Mouse (Mus musculus) hindbrain, embryonic 16.5 days (tissue): ENCODE results near the gene Gapdhs. TPM values are rescaled to one million over a fixed set of nuclear protein-coding genes. Genes with fewer than 3 reads are reported as not detected.
A peak's percentile ranks its signal among the peaks of the same experiment; 100 is the strongest.
"Not testable (repeated sequence)": the region's sequence is repeated elsewhere in the genome, so short reads cannot be mapped to it uniquely, and the experiment has no call there.

Experiments
- ATAC-seq: fragments of 200-750 bp; cut with Nextera tagmentation; 2 replicates; pipeline ENCODE4 v1.8.0; 2017; ENCODE audit warnings: moderate TSS enrichment, moderate library complexity
- H3K27ac ChIP-seq: fragments of 300-500 bp; sonication (generic); 2 replicates; pipeline ENCODE4 v1.5.1; 2014; ENCODE audit warnings: low read depth, mild to moderate bottlenecking, control low read depth, low read length, moderate library complexity
- H3K27me3 ChIP-seq: fragments of 300-500 bp; sonication (generic); replicated peaks from 2 replicates; pipeline ENCODE4 v1.6.1; 2014; ENCODE audit warnings: low read length; ENCODE audit not compliant: control insufficient read depth, insufficient read depth
- H3K36me3 ChIP-seq: fragments of 300-500 bp; sonication (generic); 2 replicates; pipeline ENCODE4 v1.6.1; 2014; ENCODE audit warnings: mild to moderate bottlenecking, low read length, moderate library complexity, mixed read lengths; ENCODE audit not compliant: control insufficient read depth, insufficient read depth
- H3K4me1 ChIP-seq: fragments of 300-500 bp; sonication (generic); 2 replicates; pipeline ENCODE4 v1.6.1; 2014; ENCODE audit warnings: low read depth, low read length; ENCODE audit not compliant: control insufficient read depth, insufficient read depth
- H3K4me2 ChIP-seq: fragments of 300-500 bp; sonication (generic); 2 replicates; pipeline ENCODE4 v1.6.1; 2014; ENCODE audit warnings: mild to moderate bottlenecking, low read length, control low read depth, moderate library complexity
- H3K4me3 ChIP-seq: fragments of 300-500 bp; sonication (generic); 2 replicates; pipeline ENCODE4 v1.5.1; 2014; ENCODE audit warnings: mild to moderate bottlenecking, low read length, control low read depth, moderate library complexity
- H3K9ac ChIP-seq: fragments of 300-500 bp; sonication (generic); 2 replicates; pipeline ENCODE4 v1.6.1; 2014; ENCODE audit warnings: low read depth, mild to moderate bottlenecking, control low read depth, low read length, moderate library complexity
- H3K9me3 ChIP-seq: fragments of 300-500 bp; sonication (generic); 2 replicates; pipeline ENCODE4 v1.6.1; 2014; ENCODE audit warnings: mild to moderate bottlenecking, low read length, moderate library complexity; ENCODE audit not compliant: control insufficient read depth
- WGBS: fragments of 180-500 bp; shearing (Covaris S2); extraction: QIAGEN DNeasy Blood & Tissue Kit; methylation state at CpG from one replicate; pipeline ENCODE4 v1.1.7; 2014; 5-methylcytosine and 5-hydroxymethylcytosine counted together
- polyA plus RNA-seq: library from polyadenylated mRNA; unstranded; fragments of >200 nt; fragmentation: Nextera tagmentation; extraction: Ambion mirVana; gene quantifications from 2 replicates; pipeline ENCODE4 v1.2.1, GENCODE M21; 2015

Gene Gapdhs
- 0.82 and 1.1 TPM in 2 replicates for polyA plus RNA-seq

DNA sequence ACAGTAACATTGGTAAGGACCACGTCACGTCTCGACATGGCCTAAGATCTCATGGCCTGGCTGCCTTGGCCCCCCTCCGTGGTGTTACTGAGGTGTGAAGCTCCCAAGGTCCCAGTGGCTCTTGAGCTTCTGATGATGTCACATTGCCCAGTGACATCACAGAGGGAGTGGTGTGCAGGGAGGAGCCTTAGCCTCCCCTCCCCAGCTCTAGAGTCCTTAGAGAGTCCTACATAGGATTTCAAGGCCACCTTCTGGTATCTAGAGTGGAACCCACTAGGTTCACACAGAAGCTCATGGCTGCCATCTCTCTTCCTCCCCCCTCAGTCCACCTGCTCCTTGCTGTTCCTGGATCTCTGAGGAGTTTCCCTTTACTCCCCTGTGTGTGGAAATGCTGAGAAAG is at the start of gene Gapdhs:
Gene Gapdhs (minus strand): TSS at position 65 of the 400 bp plus-strand sequence.
- H3K27me3 ChIP-seq = not testable (repeated sequence)

GRCm38 (mm10) chr7:30791921-30792320 is 48.4 kb upstream of the Gapdhs start:
- H3K4me2 ChIP-seq = no peak overlapping the region
- ATAC-seq = no peak
- H3K4me3 ChIP-seq = no peak overlapping the region
- no peak overlapping the region for H3K27ac ChIP-seq
- 23% methylated on average over 9 of the region's 9 CpGs for WGBS
- H3K9me3 ChIP-seq = no peaks in the 10 kb centered on the region
- H3K27me3 ChIP-seq = 0 out of 2 replicates have a peak, but pooled peaks cover 2% of the 10 kb centered on the region
- no peaks in the 10 kb centered on the region for H3K4me1 ChIP-seq
- no peaks in the 10 kb centered on the region for H3K36me3 ChIP-seq
- no peak overlapping the region for H3K9ac ChIP-seq

More for the DNA sequence above, at the start of gene Gapdhs:
- H3K9ac ChIP-seq, H3K27ac ChIP-seq, H3K4me1 ChIP-seq, ATAC-seq, H3K4me3 ChIP-seq, H3K9me3 ChIP-seq, H3K36me3 ChIP-seq, H3K4me2 ChIP-seq: not testable (repeated sequence)
- WGBS = no CpG with 5 or more reads among the region's 4 CpGs

- WGBS = 69% methylated on average over 10 of the region's 10 CpGs
- no peaks in the 10 kb centered on the region for H3K36me3 ChIP-seq
- ATAC-seq = no peak
These were observed 46.7 kb upstream of the Gapdhs start for GRCm38 (mm10) chr7:30790141-30790540.

GRCm38 (mm10) chr7:30787377-30788022 is 44.0 kb upstream of the Gapdhs start, which contains the start of gene Krtdap:
Gene Krtdap, plus strand, starts transcription at chr7:30787896.
- Histone ChIP-seq H3K27me3 (0 out of 2 replicates have a peak, but pooled peaks cover 2% of the 10 kb centered on the region), H3K27ac (no peak within 1 kb of the TSS), H3K4me3 (no peak within 1 kb of the TSS), H3K9me3 (no peaks in the 10 kb centered on the region), H3K36me3 (no peaks in the 10 kb centered on the region), H3K4me1 (no peaks in the 10 kb centered on the region; the same call in 1 of the 2 replicates), H3K9ac (no peak within 1 kb of the TSS), H3K4me2 (no peak within 1 kb of the TSS)
- ATAC-seq = no peak
- 47% methylated on average over 15 of the region's 15 CpGs for WGBS

More at GRCm38 (mm10) chr7:30790141-30790540, 46.7 kb upstream of the Gapdhs start:
- no peak overlapping the region for H3K27ac ChIP-seq
- H3K9ac ChIP-seq = no peak overlapping the region
- H3K4me2 ChIP-seq = no peak overlapping the region
- H3K9me3 ChIP-seq = no peaks in the 10 kb centered on the region
- H3K4me1 ChIP-seq = no peaks in the 10 kb centered on the region; the same call in 1 of the 2 replicates
- H3K4me3 ChIP-seq = no peak overlapping the region
- 0 out of 2 replicates have a peak, but pooled peaks cover 2% of the 10 kb centered on the region for H3K27me3 ChIP-seq

DNA sequence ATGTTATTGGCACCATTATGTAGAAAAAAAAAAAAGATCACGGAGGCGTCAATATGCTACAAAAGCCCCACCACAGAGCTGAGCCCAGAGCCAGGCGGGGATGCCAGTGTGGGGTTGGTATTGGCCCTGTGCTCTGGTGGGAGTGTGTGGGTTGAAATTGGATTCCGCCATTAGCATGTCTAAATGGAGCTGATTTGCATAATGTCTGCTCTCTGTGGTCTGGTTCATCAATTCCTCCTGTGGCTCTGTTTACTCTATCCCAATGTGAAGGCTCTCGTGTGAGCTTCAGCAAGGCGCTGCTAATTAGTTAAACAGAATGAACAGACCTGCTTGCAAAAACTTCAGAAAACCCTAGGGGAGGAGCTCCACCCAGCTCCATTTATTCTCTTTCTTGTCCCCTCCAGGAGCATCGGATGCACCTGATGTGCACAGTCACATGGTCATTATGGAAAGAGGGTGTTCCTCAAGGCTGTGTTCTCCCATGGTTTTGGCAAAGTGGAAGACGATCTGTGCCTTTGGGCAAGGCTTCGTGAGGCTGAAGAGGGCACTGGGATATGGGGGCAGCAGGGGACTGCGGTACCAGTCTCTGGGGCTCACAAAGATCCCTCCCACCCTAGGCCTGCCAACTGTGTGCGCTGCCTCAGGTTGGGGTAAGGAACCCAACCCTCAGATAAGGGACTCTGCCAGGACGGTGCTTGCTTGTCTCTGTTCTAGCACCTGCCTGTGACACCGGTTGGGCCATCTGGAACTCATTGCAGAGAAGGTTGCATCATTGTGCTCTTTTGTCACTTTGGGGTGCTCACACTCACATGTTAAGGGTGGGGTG is 42.5 kb upstream of the Gapdhs start:
- no peak overlapping the region for H3K4me3 ChIP-seq

DNA sequence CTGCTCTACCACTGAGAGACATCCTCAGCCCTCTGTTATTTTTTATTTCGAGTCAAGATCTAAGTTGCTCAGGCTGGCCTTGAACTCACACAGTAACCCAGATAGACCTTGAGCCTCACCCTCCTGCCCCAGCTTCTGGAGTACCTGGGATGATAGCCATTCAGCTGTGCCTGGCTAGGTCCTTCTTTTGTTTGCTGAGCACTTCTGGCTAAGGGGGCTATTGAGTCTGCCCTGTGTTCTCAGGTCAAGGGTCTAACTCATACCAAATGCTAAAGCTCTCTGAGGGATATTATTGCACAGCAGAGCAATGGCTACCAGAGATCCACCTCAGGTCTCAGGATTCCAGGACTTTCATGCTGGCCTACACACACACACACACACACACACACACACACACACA is 41.7 kb upstream of the Gapdhs start:
- Histone ChIP-seq H3K9me3 (no peaks in the 10 kb centered on the region), H3K36me3 (no peaks in the 10 kb centered on the region), H3K4me2 (no peak overlapping the region), H3K27ac (no peak overlapping the region), H3K4me3 (no peak overlapping the region), H3K9ac (no peak overlapping the region), H3K27me3 (0 out of 2 replicates have a peak, but pooled peaks cover 2% of the 10 kb centered on the region), H3K4me1 (no peaks in the 10 kb centered on the region; the same call in 1 of the 2 replicates)
- no peak; the same call in 1 of the 2 replicates for ATAC-seq
- WGBS = 70% methylated on average over 1 of the region's 1 CpGs

More for the DNA sequence above, 42.5 kb upstream of the Gapdhs start:
- ATAC-seq = peak; percentile 87
- no peak overlapping the region for H3K9ac ChIP-seq
- WGBS = 46% methylated on average over 13 of the region's 13 CpGs
- H3K4me1 ChIP-seq = no peaks in the 10 kb centered on the region; the same call in 1 of the 2 replicates
- no peak overlapping the region for H3K4me2 ChIP-seq
- H3K36me3 ChIP-seq = no peaks in the 10 kb centered on the region
- H3K9me3 ChIP-seq = no peaks in the 10 kb centered on the region
- H3K27me3 ChIP-seq = 0 out of 2 replicates have a peak, but pooled peaks cover 2% of the 10 kb centered on the region
- H3K27ac ChIP-seq = no peak overlapping the region

- Histone ChIP-seq H3K9me3 (no peaks in the 10 kb centered on the region), H3K4me2 (no peak overlapping the region), H3K4me3 (no peak overlapping the region), H3K36me3 (no peaks in the 10 kb centered on the region), H3K9ac (no peak overlapping the region), H3K27me3 (no peaks in the 10 kb centered on the region), H3K27ac (no peak overlapping the region), H3K4me1 (no peaks in the 10 kb centered on the region; the same call in 1 of the 2 replicates)
- ATAC-seq = no peak
- WGBS = 89% methylated on average over 3 of the region's 3 CpGs
These were observed 39.2 kb upstream of the Gapdhs start for GRCm38 (mm10) chr7:30782658-30783057.

- Histone ChIP-seq H3K36me3 (no peaks in the 10 kb centered on the region), H3K9me3 (no peaks in the 10 kb centered on the region), H3K9ac (no peak overlapping the region), H3K4me3 (no peak overlapping the region), H3K4me2 (no peak overlapping the region), H3K4me1 (no peaks in the 10 kb centered on the region; the same call in 1 of the 2 replicates), H3K27ac (no peak overlapping the region), H3K27me3 (no peaks in the 10 kb centered on the region)
- ATAC-seq = no peak
- WGBS = 76% methylated on average over 4 of the region's 4 CpGs
These were observed 38.3 kb upstream of the Gapdhs start for GRCm38 (mm10) chr7:30781792-30782191.

DNA sequence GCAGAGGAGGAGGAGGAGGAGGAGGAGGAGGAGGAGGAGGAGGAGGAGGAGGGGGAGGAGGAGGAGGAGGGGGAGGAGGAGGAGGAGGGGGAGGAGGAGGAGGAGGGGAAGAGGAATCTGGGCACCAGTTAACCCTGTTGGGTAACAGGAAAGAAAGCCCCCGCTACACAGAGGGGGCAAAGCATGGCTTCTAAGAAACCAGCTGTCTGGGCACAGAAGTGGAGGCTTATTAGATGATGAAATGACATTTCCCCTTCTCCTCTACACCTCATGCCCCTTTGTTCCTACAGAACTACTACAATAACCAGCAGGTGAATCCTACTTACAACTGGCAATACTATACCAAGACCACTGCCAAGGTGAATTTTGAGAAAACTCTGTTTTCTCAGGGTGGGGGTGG is 34.4 kb upstream of the Gapdhs start:
- H3K27me3 ChIP-seq = no peaks in the 10 kb centered on the region
- H3K4me2 ChIP-seq = no peak overlapping the region
- no peak overlapping the region for H3K27ac ChIP-seq
- H3K36me3 ChIP-seq = no peaks in the 10 kb centered on the region
- no peak overlapping the region for H3K4me3 ChIP-seq
- no peak for ATAC-seq
- 85% methylated on average over 1 of the region's 1 CpGs for WGBS
- no peaks in the 10 kb centered on the region for H3K4me1 ChIP-seq
- no peak overlapping the region for H3K9ac ChIP-seq
- H3K9me3 ChIP-seq = no peaks in the 10 kb centered on the region
